Mouse (Mus musculus) megakaryocyte, embryonic 14.5 days (primary cell): ENCODE measurements at regions not wholly inside any gene's neighbourhood (a gene's known extent, or its start where the extent isn't known, plus 50 kb on each side); places are given as distances from the start of the nearest gene placed in this dataset.

Experiments
- H3K27me3 ChIP-seq: replicated peaks from 2 replicates; pipeline ENCODE3; 2012; ENCODE audit warnings: inconsistent platforms
- H3K36me3 ChIP-seq: replicated peaks from 2 replicates; pipeline ENCODE3; 2012; ENCODE audit warnings: low read length, inconsistent platforms, mixed read lengths
- H3K4me1 ChIP-seq: 2 replicates; pipeline ENCODE4 v1.6.1; 2012; ENCODE audit warnings: inconsistent platforms
- H3K4me3 ChIP-seq: replicated peaks from 2 replicates; pipeline ENCODE3; 2012; ENCODE audit warnings: moderate library complexity, mild to moderate bottlenecking, inconsistent platforms
- H3K9me3 ChIP-seq: 2 replicates; pipeline ENCODE4 v1.6.1; 2012; ENCODE audit warnings: inconsistent platforms
- FLI1 ChIP-seq: IDR thresholded peaks from 2 replicates; pipeline ENCODE4 v1.6.1; 2012; ENCODE audit warnings: low read length, inconsistent platforms, mixed read lengths
- GATA1 ChIP-seq: IDR thresholded peaks from 3 replicates; pipeline ENCODE4 v1.6.1; 2012; ENCODE audit warnings: mixed read lengths, low read length, inconsistent platforms, borderline replicate concordance

DNA sequence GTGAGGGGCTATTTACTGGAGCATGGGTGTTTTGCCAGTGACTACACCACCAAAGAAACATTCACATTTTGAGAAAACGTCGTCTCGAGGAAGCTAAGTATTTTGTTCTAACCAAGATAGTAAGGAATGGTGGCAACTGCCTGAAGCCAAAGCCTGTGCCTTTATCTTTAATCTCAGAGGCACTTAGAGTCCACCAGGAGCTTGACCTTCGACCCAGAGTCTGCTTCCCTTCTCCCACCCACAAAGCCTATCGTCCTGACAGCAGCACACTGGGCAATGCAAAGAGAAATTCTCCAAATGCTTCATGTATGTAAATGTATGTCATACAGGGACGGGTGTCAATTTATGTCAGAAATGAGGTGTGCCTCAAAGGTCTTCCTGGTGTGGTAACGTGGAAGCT lies 437.2 kb upstream of the Mgmt start:
- Histone ChIP-seq H3K4me3 (no peak overlapping the region), H3K27me3 (no peaks in the 10 kb centered on the region), H3K36me3 (no peaks in the 10 kb centered on the region), H3K9me3 (no peaks in the 10 kb centered on the region), H3K4me1 (no peaks in the 10 kb centered on the region)
- no peak for TF ChIP-seq GATA1
- TF ChIP-seq FLI1: no peak

DNA sequence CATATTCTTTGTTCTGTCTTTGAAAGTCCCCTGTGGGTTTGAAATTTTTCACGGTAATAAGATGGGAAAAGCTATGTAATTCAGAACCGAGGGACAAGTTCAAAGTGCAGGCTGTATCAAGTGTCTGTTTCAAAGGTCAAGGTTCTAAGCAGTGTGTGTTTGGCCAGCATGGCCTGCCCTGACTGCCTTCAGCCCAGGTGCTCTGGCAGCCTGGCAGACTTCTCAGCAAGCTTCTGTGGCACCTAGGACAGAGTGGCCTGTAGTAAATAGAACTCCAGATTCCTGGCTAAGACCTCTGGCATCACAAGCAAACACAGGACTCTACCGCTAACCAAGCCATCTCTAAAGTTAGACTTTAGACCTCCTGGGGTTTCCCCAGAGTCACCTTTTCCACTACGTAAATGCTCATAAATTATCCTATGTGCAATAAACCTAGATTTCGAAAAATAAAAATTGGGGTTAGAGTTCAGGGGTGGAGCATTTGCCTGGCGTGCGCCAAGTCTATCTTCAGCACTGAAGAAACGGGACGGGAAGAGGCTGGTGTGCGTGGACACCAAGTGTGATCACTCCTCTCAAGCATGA lies 436.5 kb upstream of the Mgmt start:
- TF ChIP-seq FLI1 (no peak), GATA1 (no peak)
- no peak overlapping the region for H3K4me3 ChIP-seq
- no peaks in the 10 kb centered on the region for H3K9me3 ChIP-seq
- no peaks in the 10 kb centered on the region for H3K36me3 ChIP-seq
- H3K4me1 ChIP-seq: no peaks in the 10 kb centered on the region
- H3K27me3 ChIP-seq: no peaks in the 10 kb centered on the region

DNA sequence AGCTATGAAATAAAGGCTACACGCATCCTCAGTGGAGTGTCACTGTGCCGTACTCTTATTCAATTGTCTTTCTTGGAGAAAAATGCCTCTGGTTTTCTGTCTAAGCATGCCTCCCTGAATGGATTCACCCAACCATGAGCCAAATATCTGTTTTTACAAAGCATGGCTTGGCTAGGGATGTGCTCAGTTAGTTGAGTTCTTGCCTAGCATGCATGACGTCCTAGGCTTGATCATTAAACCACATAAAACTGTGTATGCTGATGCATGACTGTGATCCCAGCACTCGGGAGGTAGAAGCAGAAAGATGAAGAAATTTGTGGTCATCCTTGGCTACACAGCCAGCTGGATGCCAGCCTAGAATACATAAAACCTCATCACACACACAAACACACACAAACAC lies 417.3 kb upstream of the Mgmt start:
- Histone ChIP-seq H3K9me3 (no peaks in the 10 kb centered on the region), H3K36me3 (no peaks in the 10 kb centered on the region), H3K27me3 (no peaks in the 10 kb centered on the region), H3K4me1 (no peaks in the 10 kb centered on the region), H3K4me3 (no peak overlapping the region)
- TF ChIP-seq GATA1 (no peak), FLI1 (no peak)

DNA sequence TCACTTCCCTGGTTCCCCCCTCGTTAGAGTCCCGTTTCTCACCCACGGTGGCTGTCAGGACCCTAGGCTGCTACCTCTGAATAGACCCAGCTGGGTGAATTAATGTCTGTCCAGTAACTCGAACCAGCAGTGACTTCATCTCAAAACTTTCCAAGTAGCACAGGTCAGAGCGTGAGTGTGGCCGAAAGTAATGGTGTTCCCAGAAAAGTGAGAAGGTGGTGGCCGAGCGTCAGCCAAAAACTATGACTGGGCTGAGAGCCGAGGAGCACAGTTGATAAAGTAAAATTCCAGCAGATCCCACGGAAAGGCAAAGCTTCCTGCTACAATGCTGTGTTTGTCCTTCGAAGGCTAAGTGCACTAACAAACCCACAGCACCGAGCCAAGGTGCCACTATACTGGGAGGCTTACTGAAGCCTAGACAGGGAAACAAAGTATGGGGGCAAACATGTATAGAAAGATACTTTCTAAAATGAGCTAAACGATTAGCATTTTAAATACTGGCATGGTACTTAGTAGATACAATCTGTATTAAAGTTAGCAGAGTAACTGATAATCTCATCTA lies 413.7 kb upstream of the Mgmt start:
- TF ChIP-seq GATA1 (no peak), FLI1 (no peak)
- Histone ChIP-seq H3K4me1 (no peaks in the 10 kb centered on the region), H3K36me3 (no peaks in the 10 kb centered on the region), H3K27me3 (peaks cover 1% of the 10 kb centered on the region), H3K9me3 (no peaks in the 10 kb centered on the region), H3K4me3 (no peak overlapping the region)

DNA sequence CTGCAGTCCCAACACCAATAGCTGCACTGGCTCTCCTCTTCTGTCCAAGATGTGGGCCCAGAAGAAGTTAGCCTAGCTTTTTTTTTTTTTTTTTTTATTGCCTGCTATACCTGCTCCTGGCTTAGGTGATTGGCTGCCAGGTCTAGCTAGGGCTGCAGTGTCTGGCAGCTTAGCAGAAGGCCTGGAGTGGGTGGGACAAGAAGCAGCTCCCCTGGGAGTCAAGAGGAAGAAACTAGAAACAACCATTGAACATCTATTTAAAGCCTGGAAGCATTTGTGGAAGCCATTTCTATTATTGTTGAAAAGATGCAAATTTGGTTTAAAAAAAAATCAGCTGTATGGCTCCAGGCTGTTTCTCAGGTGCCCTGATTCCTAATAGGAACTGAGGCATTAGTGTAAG lies 411.2 kb upstream of the Mgmt start:
- Histone ChIP-seq H3K4me1 (no peaks in the 10 kb centered on the region), H3K27me3 (peaks cover 1% of the 10 kb centered on the region), H3K4me3 (no peak overlapping the region), H3K36me3 (no peaks in the 10 kb centered on the region), H3K9me3 (no peaks in the 10 kb centered on the region)
- TF ChIP-seq FLI1 (no peak), GATA1 (no peak)

DNA sequence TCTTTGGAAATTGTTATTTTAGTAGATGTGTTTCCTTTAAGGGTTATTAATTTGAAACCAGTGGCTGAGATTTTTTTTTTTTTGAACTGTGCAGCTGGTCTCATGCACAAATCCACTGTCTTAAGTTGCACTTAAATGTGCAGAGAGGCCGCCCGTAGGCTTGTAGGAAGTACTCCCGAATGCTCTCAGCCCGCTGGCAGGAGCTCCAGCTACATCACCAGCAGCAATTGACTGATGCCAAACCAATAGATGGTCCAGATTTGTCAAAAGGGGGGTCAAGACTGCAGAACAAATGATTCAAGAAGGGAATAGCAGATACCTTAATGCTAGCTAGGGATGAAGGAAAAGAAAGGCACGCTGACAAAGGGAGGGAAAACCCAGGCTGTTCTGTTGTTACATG lies 406.9 kb upstream of the Mgmt start:
- no peak for TF ChIP-seq FLI1
- TF ChIP-seq GATA1: no peak
- Histone ChIP-seq H3K4me3 (no peak overlapping the region), H3K4me1 (no peaks in the 10 kb centered on the region), H3K36me3 (no peaks in the 10 kb centered on the region), H3K9me3 (no peaks in the 10 kb centered on the region), H3K27me3 (peaks cover 1% of the 10 kb centered on the region)

DNA sequence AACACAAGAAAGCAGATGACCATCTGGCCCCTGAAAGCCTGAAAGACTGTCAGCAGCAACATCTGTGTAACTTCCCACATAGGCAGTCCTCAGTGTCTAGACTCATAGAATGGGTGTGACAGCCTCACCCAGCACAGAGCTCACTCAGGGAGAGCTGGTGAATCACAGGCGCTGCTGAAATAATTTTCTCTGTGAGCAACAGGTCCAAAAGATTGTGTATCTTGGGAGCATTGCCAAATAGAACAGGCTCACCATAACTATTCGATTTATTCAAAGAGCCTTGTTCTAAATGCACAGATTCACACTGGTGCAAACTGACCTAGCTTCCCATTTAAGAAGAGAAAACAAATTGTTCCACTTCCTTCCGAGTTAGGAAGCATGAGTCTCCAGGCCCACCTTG lies 399.6 kb upstream of the Mgmt start:
- TF ChIP-seq GATA1: no peak
- no peak for TF ChIP-seq FLI1
- Histone ChIP-seq H3K36me3 (no peaks in the 10 kb centered on the region), H3K9me3 (no peaks in the 10 kb centered on the region), H3K4me3 (no peak overlapping the region), H3K27me3 (peaks cover 21% of the 10 kb centered on the region), H3K4me1 (peaks cover 6% of the 10 kb centered on the region)

DNA sequence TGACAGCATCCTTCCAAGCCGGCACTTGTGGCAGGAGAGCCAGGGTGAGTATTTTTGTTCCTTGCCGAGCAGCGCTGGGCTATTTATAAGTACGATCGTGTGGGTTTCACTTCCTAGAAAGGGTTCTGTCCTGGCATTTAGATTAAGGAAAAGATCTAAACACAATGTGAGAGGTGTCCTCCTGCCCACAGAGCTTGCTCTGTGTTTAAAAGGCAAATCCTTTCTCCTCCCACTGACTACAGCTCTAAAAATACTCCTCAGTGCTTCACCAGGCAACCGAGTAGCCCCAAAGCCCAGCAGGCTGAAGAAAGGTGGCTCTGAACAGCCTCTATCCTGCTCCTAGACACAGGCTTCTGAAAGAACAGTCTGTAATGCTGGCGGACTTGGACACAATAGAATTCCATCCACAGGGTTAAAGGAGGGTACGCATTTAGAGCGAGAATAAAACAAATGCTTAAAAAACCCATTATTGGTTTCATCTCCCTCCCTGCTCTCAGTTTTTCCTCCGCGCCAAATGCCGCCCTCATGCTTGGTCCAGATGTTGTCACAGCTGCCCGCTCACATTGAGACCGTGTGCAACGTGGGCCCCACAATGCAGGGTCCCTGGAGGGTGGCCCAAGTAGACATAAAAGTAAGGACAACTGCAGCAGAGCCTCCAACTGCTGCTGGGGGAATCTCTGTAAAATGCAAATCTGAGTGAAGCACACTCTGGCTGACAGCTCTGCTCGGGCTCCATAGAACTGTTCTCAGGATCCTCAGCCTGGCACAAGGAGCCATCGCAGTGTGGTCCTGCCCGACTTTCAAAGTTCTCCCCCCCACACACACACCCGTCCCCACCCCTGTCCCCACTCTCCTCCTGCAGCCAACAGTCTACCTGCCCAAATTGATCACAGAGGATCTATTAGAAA lies 397.8 kb upstream of the Mgmt start:
- Histone ChIP-seq H3K4me3 (peak overlapping the region; percentile 56), H3K27me3 (peaks cover 27% of the 10 kb centered on the region), H3K9me3 (no peaks in the 10 kb centered on the region), H3K4me1 (peaks cover 6% of the 10 kb centered on the region), H3K36me3 (no peaks in the 10 kb centered on the region)
- TF ChIP-seq FLI1: no peak
- no peak for TF ChIP-seq GATA1

DNA sequence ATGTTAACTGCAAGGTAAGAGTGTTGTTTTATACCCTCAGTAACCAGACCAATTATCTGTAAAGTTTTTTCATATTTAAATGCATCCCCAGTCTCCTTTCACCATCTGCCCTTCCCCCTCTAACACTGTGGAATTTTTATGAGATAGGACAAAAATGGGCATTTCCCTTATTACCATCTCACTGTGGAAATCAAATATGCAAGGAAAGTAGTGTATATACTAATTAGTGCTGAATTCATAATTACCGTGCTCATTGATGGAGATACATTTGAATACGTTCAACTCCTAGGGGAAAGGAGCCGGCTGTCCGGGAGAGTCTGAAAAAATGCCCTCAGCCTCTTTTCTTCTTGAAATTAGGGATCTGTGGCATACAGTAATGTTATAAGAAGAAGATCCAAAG lies 394.4 kb upstream of the Mgmt start:
- Histone ChIP-seq H3K4me3 (no peak overlapping the region), H3K36me3 (no peaks in the 10 kb centered on the region), H3K9me3 (peaks cover 5% of the 10 kb centered on the region; the same call in 1 of the 2 replicates), H3K27me3 (peaks cover 38% of the 10 kb centered on the region), H3K4me1 (peaks cover 6% of the 10 kb centered on the region)
- no peak for TF ChIP-seq GATA1
- no peak for TF ChIP-seq FLI1

DNA sequence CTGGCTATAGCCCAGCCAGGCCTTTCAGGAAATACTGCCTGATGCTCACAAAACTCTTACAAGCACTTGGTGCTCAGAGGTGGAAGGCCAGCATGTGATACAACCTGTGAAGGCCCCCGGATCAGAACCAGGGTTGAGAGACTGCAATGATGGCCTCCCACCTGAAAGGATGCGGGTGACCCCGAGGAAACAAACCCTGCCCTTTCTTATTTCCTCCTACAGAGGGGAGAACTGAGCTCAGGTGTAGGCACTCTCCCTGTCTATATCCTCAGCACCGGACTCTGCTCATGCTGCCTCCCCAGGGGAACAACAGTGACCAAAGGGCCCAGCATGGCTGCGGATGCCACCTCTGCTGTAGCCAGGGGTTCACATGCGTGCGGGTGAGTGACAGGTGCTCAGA lies 393.3 kb upstream of the Mgmt start:
- TF ChIP-seq GATA1: no peak
- TF ChIP-seq FLI1: no peak
- peaks cover 9% of the 10 kb centered on the region; the same call in 1 of the 2 replicates for H3K9me3 ChIP-seq
- no peak overlapping the region for H3K4me3 ChIP-seq
- peaks cover 34% of the 10 kb centered on the region for H3K27me3 ChIP-seq
- H3K4me1 ChIP-seq: peaks cover 4% of the 10 kb centered on the region
- no peaks in the 10 kb centered on the region for H3K36me3 ChIP-seq
